Mouse (Mus musculus): ENCODE results near the gene Rasgef1b. TPM values are rescaled to one million over a fixed set of nuclear protein-coding genes. Genes with fewer than 3 reads are reported as not detected.
A peak's percentile ranks its signal among the peaks of the same experiment; 100 is the strongest.

The Rasgef1b gene
- total and polyA plus RNA-seq, 3 experiments: 0.17 to 0.26 (median 0.21) TPM

DNA sequence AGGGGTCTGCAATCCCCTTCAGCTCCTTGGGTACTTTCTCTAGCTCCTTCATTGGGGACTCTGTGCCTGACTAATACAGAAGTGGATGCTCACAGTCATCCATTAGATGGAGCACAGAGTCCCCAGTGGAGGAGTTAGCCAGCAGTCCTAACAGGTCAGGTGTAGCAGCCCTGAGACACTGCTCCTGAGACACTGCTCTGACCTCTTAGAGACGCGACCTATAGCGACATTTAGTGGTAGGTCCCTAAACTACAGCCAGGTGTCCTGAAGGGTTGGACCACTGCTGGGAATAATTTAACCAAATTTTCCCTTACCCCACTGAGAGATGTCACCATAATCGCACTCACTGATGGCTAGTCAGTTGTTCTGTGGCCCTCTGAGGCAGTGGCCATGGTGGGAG lies 150.2 kb downstream of the Rasgef1b start:
- in situ Hi-C loops (cut with MboI; ENCODE audit: low pct_ligation_motif_present, low pct_unique_long_range_greater_than_20kb, low sequenced_read_pairs): no loop called here
- no peak overlapping the region for H3K4me3 ChIP-seq (replicated peaks in 1 of 3; ENCODE audit: low read depth in 2 of 3, low read length in 2 of 3, poor library complexity in 1 of 3)

GRCm38 (mm10) chr5:99575897-99576296 lies 153.0 kb downstream of the Rasgef1b start:
- Histone ChIP-seq H3K36me3 (replicated peaks in 1 of 2; ENCODE audit: control insufficient read depth in 1 of 2, insufficient read depth in 1 of 2, low read length in 1 of 2) (no peaks in the 10 kb centered on the region), H3K4me3 (replicated peaks in 1 of 3; ENCODE audit: low read depth in 2 of 3, low read length in 2 of 3, poor library complexity in 1 of 3) (no peak overlapping the region), H3K9me3 (replicated peaks; ENCODE audit: low read length) (no peaks in the 10 kb centered on the region), H3K4me1 (ENCODE audit: control insufficient read depth in 1 of 2, insufficient read depth in 2 of 2) (no peaks in the 10 kb centered on the region), H3K27me3 (replicated peaks) (no peaks in the 10 kb centered on the region), H3K9ac (ENCODE audit: insufficient read depth, low read depth) (no peak overlapping the region), H3K4me2 (ENCODE audit: insufficient read depth, low read depth, poor library complexity, severe bottlenecking) (no peak overlapping the region), H3K79me2 (replicated peaks; ENCODE audit: control insufficient read depth, extremely low read depth, insufficient read depth, poor library complexity, severe bottlenecking) (no peaks in the 10 kb centered on the region), H3K27ac (ENCODE audit: insufficient read depth, low read depth) (no peak overlapping the region)
- no peak for TF ChIP-seq EP300 (IDR thresholded peaks at IDR 0.05; ENCODE audit: low read length)
- no peak for TF ChIP-seq NRF1 (IDR thresholded peaks at IDR 0.05; ENCODE audit: low read depth, low read length)
- no peak for TF ChIP-seq KAT2A (IDR thresholded peaks at IDR 0.05; ENCODE audit: insufficient replicate concordance, low read length)
- no peak for TF ChIP-seq MAFK (IDR thresholded peaks at IDR 0.05; ENCODE audit: insufficient replicate concordance, low read length)
- no peak for TF ChIP-seq TCF12 (IDR thresholded peaks at IDR 0.05; ENCODE audit: low read depth, low read length)
- no peak for TF ChIP-seq GABPA (IDR thresholded peaks at IDR 0.05; ENCODE audit: insufficient replicate concordance, low read depth, low read length)
- no peak for DNase-seq (ENCODE audit: extremely low read depth)
- in situ Hi-C loops (cut with MboI; ENCODE audit: low pct_ligation_motif_present, low pct_unique_long_range_greater_than_20kb, low sequenced_read_pairs): no loop called here
- dilution Hi-C loops (cut with MboI; ENCODE audit: extremely low pct_ligation_motif_present, extremely low pct_unique_long_range_greater_than_20kb, low sequenced_read_pairs): no loop called here

More for the DNA sequence above, 150.2 kb downstream of the Rasgef1b start:
- Histone ChIP-seq H3K9ac (ENCODE audit: insufficient read depth, low read depth) (no peak overlapping the region), H3K27me3 (replicated peaks) (no peaks in the 10 kb centered on the region), H3K4me2 (ENCODE audit: insufficient read depth, low read depth, poor library complexity, severe bottlenecking) (no peak overlapping the region), H3K27ac (ENCODE audit: insufficient read depth, low read depth) (no peak overlapping the region), H3K36me3 (replicated peaks in 1 of 2; ENCODE audit: control insufficient read depth in 1 of 2, insufficient read depth in 1 of 2, low read length in 1 of 2) (no peaks in the 10 kb centered on the region), H3K79me2 (replicated peaks; ENCODE audit: control insufficient read depth, extremely low read depth, insufficient read depth, poor library complexity, severe bottlenecking) (no peaks in the 10 kb centered on the region), H3K4me1 (ENCODE audit: control insufficient read depth in 1 of 2, insufficient read depth in 2 of 2) (no peaks in the 10 kb centered on the region), H3K9me3 (replicated peaks; ENCODE audit: low read length) (no peaks in the 10 kb centered on the region)
- TF ChIP-seq ZC3H11A (IDR thresholded peaks at IDR 0.05; ENCODE audit: low read depth, low read length) (peak; percentile 27; the same call in 1 of the 2 replicates), RAD21 (IDR thresholded peaks at IDR 0.05; ENCODE audit: low read depth, low read length) (peak; percentile 71), MAZ (IDR thresholded peaks at IDR 0.05; ENCODE audit: low read depth, low read length) (no peak), CTCF (conservative IDR thresholded peaks at IDR 0.05 in 1 of 2, IDR thresholded peaks at IDR 0.05 in 1 of 2; ENCODE audit: low read depth in 2 of 2, low read length in 2 of 2) (peak; percentile 53 to 60), UBTF (IDR thresholded peaks at IDR 0.05; ENCODE audit: low read depth, low read length) (no peak), SMC3 (IDR thresholded peaks at IDR 0.05; ENCODE audit: low read depth, low read length) (peak; percentile 63)
- dilution Hi-C loops (cut with MboI; ENCODE audit: extremely low pct_ligation_motif_present, extremely low pct_unique_long_range_greater_than_20kb, low sequenced_read_pairs): no loop called here
- DNase-seq (ENCODE audit: extremely low read depth): peak; percentile 71

GRCm38 (mm10) chr5:99564501-99565323 lies 164.2 kb downstream of the Rasgef1b start:
- no peak overlapping the region for H3K4me2 ChIP-seq (ENCODE audit: insufficient read depth, low read depth, poor library complexity, severe bottlenecking)
- in situ Hi-C loops (cut with MboI; ENCODE audit: low pct_ligation_motif_present, low pct_unique_long_range_greater_than_20kb, low sequenced_read_pairs) (no loop called here), dilution Hi-C loops (cut with MboI; ENCODE audit: extremely low pct_ligation_motif_present, extremely low pct_unique_long_range_greater_than_20kb, low sequenced_read_pairs) (no loop called here)
- H3K9ac ChIP-seq (ENCODE audit: insufficient read depth, low read depth): no peak overlapping the region
- H3K79me2 ChIP-seq (replicated peaks; ENCODE audit: control insufficient read depth, extremely low read depth, insufficient read depth, poor library complexity, severe bottlenecking): no peaks in the 10 kb centered on the region
- H3K9me3 ChIP-seq (replicated peaks; ENCODE audit: low read length): no peaks in the 10 kb centered on the region
- no peak for DNase-seq (ENCODE audit: extremely low read depth)
- no peaks in the 10 kb centered on the region for H3K27me3 ChIP-seq (replicated peaks)
- H3K4me3 ChIP-seq (replicated peaks in 1 of 3; ENCODE audit: low read depth in 2 of 3, low read length in 2 of 3, poor library complexity in 1 of 3): no peak overlapping the region
- H3K4me1 ChIP-seq (ENCODE audit: control insufficient read depth in 1 of 2, insufficient read depth in 2 of 2): peaks cover 0 to 6% of the 10 kb centered on the region in 2 experiments; a peak in 2 of 4 replicates
- H3K36me3 ChIP-seq (replicated peaks in 1 of 2; ENCODE audit: control insufficient read depth in 1 of 2, insufficient read depth in 1 of 2, low read length in 1 of 2): no peaks in the 10 kb centered on the region
- TF ChIP-seq CHD1 (IDR thresholded peaks at IDR 0.05; ENCODE audit: low read depth, low read length) (no peak), MAZ (IDR thresholded peaks at IDR 0.05; ENCODE audit: low read depth, low read length) (no peak), EP300 (IDR thresholded peaks at IDR 0.05; ENCODE audit: low read length) (no peak), ELF1 (IDR thresholded peaks at IDR 0.05; ENCODE audit: low read depth, low read length) (no peak), NRF1 (IDR thresholded peaks at IDR 0.05; ENCODE audit: low read depth, low read length) (no peak), POLR2AphosphoS2 (IDR thresholded peaks at IDR 0.05; ENCODE audit: low read depth, low read length) (no peak), PAX5 (IDR thresholded peaks at IDR 0.05; ENCODE audit: low read length) (no peak), ETS1 (conservative IDR thresholded peaks at IDR 0.05; ENCODE audit: low read depth, low read length) (no peak), SIN3A (IDR thresholded peaks at IDR 0.05; ENCODE audit: low read length) (no peak), UBTF (IDR thresholded peaks at IDR 0.05; ENCODE audit: low read depth, low read length) (no peak), MYC (IDR thresholded peaks at IDR 0.05; ENCODE audit: low read depth, low read length) (no peak), USF1 (IDR thresholded peaks at IDR 0.05; ENCODE audit: low read depth, low read length) (no peak), USF2 (conservative IDR thresholded peaks at IDR 0.05; ENCODE audit: low read depth, low read length) (no peak)
- H3K27ac ChIP-seq (ENCODE audit: insufficient read depth, low read depth): no peak overlapping the region
